Mouse (Mus musculus): ENCODE results near the gene Ankrd52.

Ankrd52 gene

DNA sequence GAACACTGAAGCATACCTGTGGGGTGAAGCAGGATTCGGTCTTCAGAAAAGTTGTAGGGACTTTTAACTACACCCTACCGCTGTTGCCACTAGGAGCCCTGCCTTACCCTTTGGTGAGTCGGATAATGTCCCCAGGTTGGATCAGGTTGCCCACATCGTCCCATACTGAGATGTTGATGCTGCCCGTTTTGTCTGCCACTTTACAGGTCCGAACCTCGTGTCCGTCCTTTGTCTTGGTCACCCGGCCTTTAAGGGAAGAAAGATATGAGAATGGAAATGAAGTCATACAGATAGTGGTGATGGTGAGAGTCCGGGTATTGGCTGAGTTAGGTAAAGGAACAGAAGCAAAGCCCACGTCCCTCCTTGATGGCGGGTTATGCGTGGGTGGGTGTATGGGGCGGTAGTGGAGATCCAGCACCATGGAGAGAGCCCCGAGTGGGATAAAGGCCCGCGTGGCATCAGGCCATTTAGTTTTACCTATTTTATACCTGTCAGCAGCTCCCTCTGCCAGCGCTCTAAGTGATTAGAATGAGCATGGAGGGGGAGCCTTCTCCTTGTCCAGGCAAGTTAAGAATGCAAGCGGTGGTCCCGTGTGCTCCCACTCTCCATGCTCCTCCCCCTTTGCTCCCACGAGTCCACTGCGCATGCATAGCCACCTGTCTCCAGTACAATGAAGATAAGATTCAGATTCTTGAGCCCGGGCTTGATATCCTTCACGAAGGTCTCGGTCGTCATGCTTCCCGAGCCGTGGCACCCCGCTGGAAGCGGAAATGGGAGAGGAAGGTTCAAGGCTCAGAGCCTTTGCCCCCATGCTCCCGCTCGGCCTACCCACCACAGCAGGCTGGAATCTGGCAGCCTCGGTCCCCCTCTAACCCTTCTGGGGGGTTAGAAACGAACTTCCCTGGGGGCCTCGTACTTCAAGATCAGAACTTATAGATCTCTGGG, 31.9 kb downstream of the Ankrd52 start:
- no peak for DNase-seq

GRCm38 (mm10) chr10:128409692-128410559, 33.0 kb downstream of the Ankrd52 start:
- DNase-seq, result peak; percentile 97 to 99

DNA sequence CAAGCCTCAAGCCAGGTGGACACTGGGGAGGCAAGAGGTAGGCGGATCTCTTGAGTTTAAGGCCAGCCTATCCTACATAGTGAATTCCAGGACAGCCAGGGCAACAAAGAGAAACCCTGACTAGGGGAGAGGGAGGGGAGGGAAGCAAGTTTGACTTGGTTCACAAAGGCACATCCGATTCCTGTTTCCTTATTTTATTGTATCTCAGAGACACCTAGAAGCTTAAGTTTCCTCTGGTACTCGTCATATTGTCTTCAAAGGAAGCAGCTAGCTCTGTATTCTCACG, 33.6 kb downstream of the Ankrd52 start:
- DNase-seq, result no peak

DNA sequence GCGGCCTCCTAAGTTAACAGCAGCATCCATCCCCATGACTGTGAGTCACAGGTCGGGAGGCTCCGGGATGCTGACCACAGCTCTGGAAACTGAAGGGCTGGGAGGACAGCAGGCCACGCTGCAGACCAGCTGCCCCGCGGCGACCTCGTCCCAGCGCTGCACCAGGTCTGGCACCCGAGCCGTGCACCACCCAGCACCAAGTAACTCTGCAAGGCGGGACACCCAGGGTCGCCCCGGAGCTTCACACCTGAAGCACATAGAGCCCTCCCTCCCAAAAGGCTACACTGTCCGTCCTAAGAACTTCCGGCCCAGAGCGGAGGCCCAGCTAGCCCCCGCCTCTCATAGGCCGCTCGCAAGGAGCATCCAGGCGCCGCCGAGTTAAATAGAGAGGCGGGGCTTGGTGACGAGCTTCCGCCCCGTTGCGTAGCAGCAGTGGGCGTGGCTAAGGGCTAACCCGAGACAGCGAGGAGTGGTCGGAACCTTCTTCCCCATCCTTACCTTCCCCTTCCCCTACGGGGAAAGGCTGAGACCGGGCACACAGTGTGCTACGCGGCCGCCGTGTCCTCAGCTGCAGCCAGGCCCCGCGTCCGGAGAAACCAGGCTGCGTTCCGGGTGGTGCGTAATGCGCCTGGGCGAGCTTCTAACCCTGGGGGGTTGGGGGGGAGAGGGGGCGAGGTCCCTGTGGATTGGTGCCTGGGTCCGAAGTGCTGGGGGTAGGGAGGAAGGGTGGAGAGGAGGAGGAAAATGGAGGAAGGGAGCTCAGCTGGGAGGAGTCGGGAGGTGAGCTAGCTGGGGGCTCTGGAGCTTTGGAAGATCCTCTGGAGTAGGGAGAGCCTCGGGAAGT, 34.5 kb downstream of the Ankrd52 start, which contains the start of the genes Nabp2 and Rnf41:
TSS of gene Nabp2 (minus strand) at position 282 of the 844 bp plus-strand sequence.
TSS of gene Rnf41 (plus strand) at position 447 of the 844 bp plus-strand sequence.
- DNase-seq, result peak; percentile 98

- peak; percentile 61 to 75 for DNase-seq
Measured at GRCm38 (mm10) chr10:128412055-128412381, 35.1 kb downstream of the Ankrd52 start.

- DNase-seq, result no peak
Measured at GRCm38 (mm10) chr10:128412558-128412957, 35.6 kb downstream of the Ankrd52 start.

DNA sequence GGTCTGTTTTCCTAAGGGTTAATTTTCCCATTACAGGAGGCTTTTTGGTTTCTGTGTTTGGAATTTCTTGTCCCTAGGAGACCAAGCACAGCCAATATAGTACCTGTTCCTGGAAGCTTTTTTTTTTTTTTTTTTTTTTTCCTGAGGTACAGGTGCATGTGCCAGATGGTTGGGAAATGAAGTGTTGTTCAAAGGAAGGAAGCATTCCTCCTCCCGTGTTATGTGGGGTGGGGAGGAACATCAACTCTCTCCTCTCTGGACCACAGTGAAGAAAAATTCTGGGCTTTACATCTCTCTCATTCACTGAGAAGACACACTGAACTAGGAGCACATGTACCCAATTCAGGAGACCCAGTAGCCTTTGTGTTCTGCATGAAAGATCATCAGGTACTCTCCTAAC, 36.2 kb downstream of the Ankrd52 start:
- DNase-seq, result no peak

- DNase-seq, result no peak
Measured at GRCm38 (mm10) chr10:128414848-128415247, 37.9 kb downstream of the Ankrd52 start.

- DNase-seq, result no peak
Measured at GRCm38 (mm10) chr10:128422426-128422825, 45.5 kb downstream of the Ankrd52 start.

GRCm38 (mm10) chr10:128424604-128425003, 47.7 kb downstream of the Ankrd52 start:
- DNase-seq, result no peak

DNA sequence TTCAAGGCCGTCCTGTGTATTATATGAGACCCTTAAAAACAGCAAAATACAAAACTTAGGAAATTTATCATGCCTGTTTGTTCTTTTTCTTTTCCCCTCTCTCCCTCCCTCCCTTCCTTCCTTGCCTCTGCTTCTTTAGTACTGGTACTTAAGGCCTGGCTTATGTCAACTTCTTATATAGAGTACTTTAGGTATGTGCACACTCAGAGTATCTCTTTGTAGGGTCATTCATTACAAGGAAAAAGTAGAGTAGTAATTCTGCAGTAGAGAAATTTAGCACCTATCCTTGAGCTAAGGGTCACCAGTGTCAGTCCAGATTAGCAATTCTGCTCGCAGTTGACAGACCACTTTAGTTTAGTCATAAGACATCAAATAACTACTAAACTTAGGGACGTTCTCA, 48.3 kb downstream of the Ankrd52 start:
- DNase-seq, result no peak

GRCm38 (mm10) chr10:128429052-128429451, 52.1 kb downstream of the Ankrd52 start:
- DNase-seq, result no peak

DNA sequence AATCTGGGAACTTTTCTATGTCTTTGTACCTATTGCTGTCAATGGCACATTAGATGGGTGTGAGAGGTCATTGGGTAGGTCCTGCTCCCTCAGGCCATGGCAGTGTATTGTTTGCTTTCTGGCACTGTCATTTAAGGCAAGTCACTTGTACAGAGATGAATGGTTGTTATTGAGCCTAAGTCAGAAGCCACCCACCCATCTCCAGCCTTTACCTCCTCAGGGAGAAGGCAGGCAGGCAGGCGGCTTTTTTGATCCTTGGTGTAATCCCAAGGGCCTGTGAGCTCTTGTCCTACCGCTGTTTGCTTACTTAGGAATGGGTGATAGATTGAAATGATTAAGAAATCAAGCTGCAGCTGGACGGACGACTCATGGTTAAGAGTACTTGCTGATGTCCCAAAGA, 52.5 kb downstream of the Ankrd52 start:
- DNase-seq, result no peak

DNA sequence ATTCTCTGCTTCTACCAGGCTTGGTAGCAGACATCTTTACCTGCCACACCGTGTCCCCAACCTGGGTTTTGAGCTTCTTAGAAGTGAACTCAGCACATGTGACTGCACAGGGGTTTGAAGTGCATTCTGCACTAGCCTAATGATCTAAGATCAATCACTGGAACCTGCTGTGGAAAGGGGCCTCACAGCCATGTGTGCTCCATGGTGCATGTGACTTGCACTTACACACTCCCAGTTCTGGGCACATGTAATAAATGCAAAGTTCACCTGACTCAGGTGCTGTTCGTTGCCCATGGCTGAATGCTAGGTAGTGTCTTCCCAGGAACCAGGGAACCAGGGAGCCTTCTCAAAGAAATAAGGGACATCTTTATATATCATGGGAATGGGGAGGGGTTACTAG, 56.5 kb downstream of the Ankrd52 start:
- no peak for DNase-seq

- DNase-seq, result peak in 1 of 2 experiments; percentile 38
Measured at GRCm38 (mm10) chr10:128434681-128435080, 57.8 kb downstream of the Ankrd52 start.

- peak; percentile 37 to 45 for DNase-seq
Measured at GRCm38 (mm10) chr10:128435186-128435823, 58.4 kb downstream of the Ankrd52 start.

GRCm38 (mm10) chr10:128435873-128436272, 59.0 kb downstream of the Ankrd52 start:
- DNase-seq, result no peak

DNA sequence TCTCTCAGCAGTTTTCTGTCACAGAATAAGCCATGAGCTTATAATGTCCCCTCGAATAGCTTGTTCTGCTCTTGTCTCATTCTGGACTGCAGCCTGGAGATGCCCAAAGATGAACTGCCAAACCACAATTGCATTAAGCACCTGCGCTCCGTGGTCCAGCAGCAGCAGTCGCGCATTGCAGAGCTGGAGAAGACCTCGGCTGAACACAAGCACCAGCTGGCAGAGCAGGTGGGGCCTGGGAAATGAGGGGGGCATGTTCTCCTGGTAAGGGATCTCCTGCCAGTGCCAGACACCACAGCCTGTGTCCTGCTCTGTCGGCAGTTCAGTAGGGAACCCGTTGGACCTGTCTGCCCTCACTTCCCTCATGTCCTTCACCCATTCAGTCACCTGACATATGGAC, 59.5 kb downstream of the Ankrd52 start:
- DNase-seq, result no peak

DNA sequence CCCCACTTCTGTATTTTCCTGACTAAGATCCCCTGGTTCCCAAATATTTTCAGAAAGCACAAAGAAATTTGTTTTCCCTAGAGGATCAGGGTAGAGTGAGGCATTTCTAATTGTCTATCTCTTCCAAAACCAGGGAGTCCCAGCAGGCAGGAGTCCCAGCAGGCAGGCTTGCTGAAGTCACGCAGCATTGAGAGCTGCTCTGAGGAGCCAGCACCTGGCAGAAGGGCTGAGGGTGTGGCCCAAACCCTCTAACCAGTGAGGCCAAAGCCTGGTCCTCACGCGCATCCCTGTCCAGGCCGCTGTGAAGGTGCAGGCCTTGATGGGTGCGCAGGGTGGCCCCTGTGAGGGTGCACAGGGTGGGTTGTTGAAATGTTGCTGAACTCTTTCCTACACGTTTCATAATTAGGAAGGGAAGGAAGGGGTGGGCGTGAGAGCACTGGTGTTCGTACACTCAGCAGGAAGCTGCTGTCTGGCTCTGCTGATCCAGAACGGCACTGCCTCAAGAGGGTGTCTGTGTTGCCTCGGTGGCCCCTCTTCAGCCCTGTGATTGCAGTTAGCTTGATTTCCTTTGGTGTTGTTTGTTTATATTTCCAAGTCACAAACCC, 61.9 kb downstream of the Ankrd52 start:
- DNase-seq, result peak; percentile 50 to 52

DNA sequence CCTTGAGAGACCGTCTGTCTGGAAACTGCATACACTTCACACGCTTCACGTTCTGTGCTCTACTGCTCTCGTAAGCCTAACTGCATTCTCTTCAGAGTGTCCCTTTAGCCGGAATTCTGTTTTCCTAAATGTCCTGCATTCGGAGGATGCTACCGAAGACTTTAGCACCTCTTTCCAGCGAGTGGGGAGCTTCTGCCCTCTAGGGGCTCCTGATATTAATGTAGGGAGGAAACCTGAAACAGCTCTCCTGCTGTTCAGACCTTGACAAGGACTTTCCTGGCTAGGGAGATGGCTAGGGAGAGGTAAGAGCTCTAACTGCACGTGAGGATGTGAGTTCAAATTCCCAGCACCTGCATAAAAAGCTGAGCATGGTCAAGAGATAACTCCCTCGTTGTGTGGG, 63.5 kb downstream of the Ankrd52 start:
- peak in 1 of 2 experiments; percentile 24 for DNase-seq

DNA sequence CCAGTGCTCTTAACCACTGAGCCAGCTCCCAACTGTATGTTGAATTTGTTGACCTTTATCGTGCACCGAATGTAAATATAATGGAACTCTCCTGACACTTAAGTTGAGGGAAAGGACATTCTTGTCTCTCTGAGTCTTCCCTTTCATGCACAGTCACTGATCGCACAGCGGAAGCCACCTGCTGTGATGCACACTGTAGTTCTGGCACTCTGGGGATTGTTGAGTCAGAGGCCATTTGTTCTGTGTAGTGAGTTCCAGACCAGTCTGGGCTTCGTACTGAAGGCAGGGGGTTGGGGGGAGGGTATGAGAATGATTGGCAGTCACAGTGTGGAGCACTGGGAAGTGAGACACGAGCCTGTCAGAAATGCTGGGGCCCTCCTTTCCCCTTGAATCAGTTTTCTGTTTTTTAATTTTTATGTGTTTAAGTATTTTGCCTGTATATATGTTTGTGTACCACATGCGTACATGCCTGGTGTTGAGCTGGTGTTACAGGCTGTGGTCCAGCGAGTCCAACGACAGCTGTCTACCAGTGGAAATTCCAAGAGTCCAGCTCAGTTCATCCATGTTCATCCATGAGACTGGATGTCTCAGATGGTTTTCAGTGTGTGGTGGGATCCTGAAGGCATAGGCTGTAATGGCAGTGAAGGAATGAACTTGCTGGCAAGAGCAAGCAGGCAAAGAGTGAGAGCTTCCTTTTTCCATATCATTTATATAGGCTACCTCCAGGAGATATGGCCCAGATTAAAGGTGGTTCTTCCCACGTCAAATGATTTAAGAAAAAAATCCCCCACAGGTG, 64.6 kb downstream of the Ankrd52 start:
- no peak for DNase-seq

All from lung, postnatal 4 days (tissue).